Mouse (Mus musculus): ENCODE data around the gene Cmss1.

DNA sequence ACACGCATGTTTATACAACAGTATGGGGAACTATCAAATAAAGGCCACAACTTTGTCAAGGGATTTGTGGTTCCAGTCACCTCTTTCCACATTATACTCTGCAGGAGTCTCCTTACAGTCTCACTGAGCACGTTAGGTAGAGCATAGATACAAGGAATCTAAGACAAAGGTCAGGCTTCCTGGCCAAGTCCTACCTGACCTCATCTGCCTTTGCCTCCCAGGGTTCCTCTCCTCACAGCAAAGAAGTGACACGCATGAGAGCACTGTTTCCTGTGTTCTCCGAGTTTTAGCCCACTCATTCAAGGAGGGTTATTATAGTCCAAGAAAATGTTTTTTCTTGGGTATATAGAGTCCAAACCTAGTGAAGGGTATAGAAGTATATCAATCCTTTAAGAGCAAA lies 51.0 kb downstream of the Cmss1 start:
- TF ChIP-seq CTCF (IDR thresholded peaks at IDR 0.05; ENCODE audit: low read depth) (no peak), EP300 (optimal IDR thresholded peaks at IDR 0.05) (no peak)

Measured in stomach, postnatal 0 days (tissue).